Mouse (Mus musculus) megakaryocyte, embryonic 14.5 days (primary cell): ENCODE results near the gene Keap1.

Experiments
- FLI1 ChIP-seq: IDR thresholded peaks from 2 replicates; pipeline ENCODE4 v1.6.1; 2012; ENCODE audit warnings: low read length, inconsistent platforms, mixed read lengths
- GATA1 ChIP-seq: IDR thresholded peaks from 3 replicates; pipeline ENCODE4 v1.6.1; 2012; ENCODE audit warnings: mixed read lengths, low read length, inconsistent platforms, borderline replicate concordance

GRCm38 (mm10) chr9:21223906-21224305 is 15.3 kb downstream of the Keap1 start:
- TF ChIP-seq GATA1, result no peak
- TF ChIP-seq FLI1, result no peak
